Mouse (Mus musculus) olfactory bulb, adult 2 months (tissue): ENCODE measurements around the gene Tnrc6c.

Experiments
- CTCF ChIP-seq: fragments of 200-500 bp; IDR thresholded peaks from 2 replicates; pipeline ENCODE4 v1.5.1; 2012; ENCODE audit warnings: low read depth, mild to moderate bottlenecking, low read length, moderate library complexity; ENCODE audit not compliant: insufficient read depth
- POLR2A ChIP-seq: fragments of 200-500 bp; IDR thresholded peaks from 2 replicates; pipeline ENCODE4 v1.6.1; 2012; ENCODE audit warnings: mild to moderate bottlenecking, low read depth, low read length, moderate library complexity; ENCODE audit not compliant: insufficient read depth

GRCm38 (mm10) chr11:117627060-117627562, 27.0 kb upstream of the Tnrc6c start:
- TF ChIP-seq CTCF, result no peak
- no peak for TF ChIP-seq POLR2A
